Mouse (Mus musculus) thymus, adult 2 months (tissue): ENCODE results near the gene Ppid. TPM values are rescaled to one million over a fixed set of nuclear protein-coding genes. Genes with fewer than 3 reads are reported as not detected.

ENCODE experiments used
- DNase-seq: peaks from one replicate; pipeline ENCODE4 v3.0.0; 2021
- H3K27ac ChIP-seq: fragments of 200-500 bp; 2 replicates; pipeline ENCODE4 v1.5.1; 2012; ENCODE audit warnings: low read length, control low read depth; ENCODE audit not compliant: control insufficient read depth, insufficient read depth
- H3K27me3 ChIP-seq: fragments of 200-500 bp; 2 replicates; pipeline ENCODE4 v1.6.1; 2012; ENCODE audit warnings: mild to moderate bottlenecking, low read length, moderate library complexity, mixed read lengths; ENCODE audit not compliant: control insufficient read depth, insufficient read depth
- H3K36me3 ChIP-seq: fragments of 200-500 bp; 2 replicates; pipeline ENCODE4 v1.6.1; 2012; ENCODE audit warnings: mild to moderate bottlenecking, low read length, moderate library complexity; ENCODE audit not compliant: control insufficient read depth, insufficient read depth
- H3K4me1 ChIP-seq: fragments of 200-500 bp; replicated peaks from 2 replicates; pipeline ENCODE4 v1.6.1; 2012; ENCODE audit warnings: low read length; ENCODE audit not compliant: control insufficient read depth, insufficient read depth
- H3K4me3 ChIP-seq: fragments of 200-500 bp; 2 replicates; pipeline ENCODE4 v1.5.1; 2012; ENCODE audit warnings: mild to moderate bottlenecking, low read length, control low read depth, moderate library complexity; ENCODE audit not compliant: control insufficient read depth, insufficient read depth
- CTCF ChIP-seq: fragments of 200-500 bp; IDR thresholded peaks from 2 replicates; pipeline ENCODE4 v1.5.1; 2012; ENCODE audit warnings: mild to moderate bottlenecking, control low read depth, low read length, moderate library complexity, borderline replicate concordance; ENCODE audit not compliant: control insufficient read depth, poor library complexity, insufficient read depth; ENCODE audit errors: extremely low read depth
- POLR2A ChIP-seq: fragments of 200-500 bp; IDR thresholded peaks from 2 replicates; pipeline ENCODE4 v1.6.1; 2012; ENCODE audit warnings: mild to moderate bottlenecking, low read length, control low read depth, moderate library complexity; ENCODE audit not compliant: control insufficient read depth, poor library complexity, insufficient read depth; ENCODE audit errors: extremely low read depth
- WGBS: fragments of 180-500 bp; shearing (Covaris S2); methylation state at CpG from one replicate; pipeline ENCODE4 v1.1.7; 2018; 5-methylcytosine and 5-hydroxymethylcytosine counted together
- polyA plus RNA-seq: library from polyadenylated mRNA; depleted of rRNA; stranded (reverse); fragments of >200 nt; gene quantifications from 2 replicates; pipeline ENCODE4 v1.2.3, GENCODE M21; 2012; rRNA removed

Ppid gene
- polyA plus RNA-seq: 14.5 and 15.6 TPM in 2 replicates

DNA sequence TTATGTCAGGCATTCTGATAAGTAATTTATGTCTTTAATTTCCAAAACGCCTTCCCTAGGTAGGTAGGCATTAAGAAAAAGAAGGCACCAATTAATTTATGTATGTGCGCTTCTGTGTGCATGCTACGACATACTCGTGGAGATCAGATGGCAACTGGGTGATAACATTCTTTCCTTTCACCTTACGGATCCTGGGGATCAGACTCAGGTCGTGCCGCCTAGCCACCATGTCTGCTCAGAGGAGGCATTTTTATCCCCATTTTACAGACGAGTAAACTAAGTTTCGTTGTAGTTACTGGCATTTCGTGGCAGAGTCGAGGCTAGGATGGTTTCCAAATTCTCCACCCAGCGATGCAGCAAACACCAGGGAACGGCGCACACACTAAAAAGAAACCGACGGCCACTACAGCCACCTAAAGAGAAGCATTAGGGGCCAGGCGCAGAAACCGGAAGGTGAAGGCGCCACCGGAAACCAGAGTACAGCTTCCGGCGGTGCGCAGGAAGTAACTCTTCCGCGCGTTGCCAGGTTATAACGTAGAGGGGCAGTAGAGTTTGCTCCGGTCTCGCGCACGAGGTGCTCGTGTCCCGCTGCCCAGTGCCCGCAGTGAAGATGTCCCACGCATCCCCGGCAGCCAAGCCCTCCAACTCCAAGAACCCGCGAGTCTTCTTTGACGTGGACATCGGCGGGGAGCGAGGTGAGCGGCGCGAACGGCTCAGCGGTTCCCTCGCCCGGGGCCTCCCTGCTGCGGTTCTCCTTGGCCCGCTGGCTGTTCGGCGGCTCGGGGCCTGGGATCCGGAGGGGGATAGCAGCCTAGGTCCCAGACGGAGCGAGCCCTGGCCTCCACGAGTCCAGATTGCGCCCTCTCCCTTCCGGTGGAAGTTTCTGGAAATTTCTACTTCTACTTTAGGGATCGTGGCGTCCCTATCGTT, at the start of gene Ppid:
Gene Ppid, plus strand, starts transcription at position 480 of the 930 bp plus-strand sequence.
- H3K4me3 ChIP-seq: peak within 1 kb of the TSS; percentile 98
- no peaks in the 10 kb centered on the region for H3K4me1 ChIP-seq
- TF ChIP-seq POLR2A: peak; percentile 76
- TF ChIP-seq CTCF: 0 out of 2 replicates have a peak, but pooled peaks have one; percentile 36
- H3K36me3 ChIP-seq: peaks cover 21% of the 10 kb centered on the region
- WGBS: 3% methylated on average over 63 of the region's 63 CpGs
- H3K27ac ChIP-seq: 0 out of 2 replicates have a peak within 1 kb of the TSS, but pooled peaks have one; percentile 17
- DNase-seq: peak; percentile 74
- H3K27me3 ChIP-seq: no peaks in the 10 kb centered on the region

- no peak for DNase-seq
- Histone ChIP-seq H3K27me3 (no peaks in the 10 kb centered on the region), H3K36me3 (no peaks in the 10 kb centered on the region), H3K4me3 (no peak overlapping the region), H3K4me1 (no peaks in the 10 kb centered on the region), H3K27ac (no peak overlapping the region)
- TF ChIP-seq POLR2A (no peak), CTCF (no peak)
- WGBS: 25% methylated on average over 6 of the region's 6 CpGs
Observed at GRCm38 (mm10) chr3:79542585-79542984, 48.6 kb upstream of the Ppid start.

GRCm38 (mm10) chr3:79548681-79549437, 42.3 kb upstream of the Ppid start:
- no peaks in the 10 kb centered on the region for H3K36me3 ChIP-seq
- TF ChIP-seq POLR2A (no peak), CTCF (no peak)
- no peak overlapping the region for H3K4me3 ChIP-seq
- no peaks in the 10 kb centered on the region for H3K27me3 ChIP-seq
- no peaks in the 10 kb centered on the region for H3K4me1 ChIP-seq
- no peak overlapping the region for H3K27ac ChIP-seq
- WGBS: 70% methylated on average over 17 of the region's 17 CpGs
- DNase-seq: no peak

GRCm38 (mm10) chr3:79549751-79550393, 41.3 kb upstream of the Ppid start:
- Histone ChIP-seq H3K36me3 (no peaks in the 10 kb centered on the region), H3K27me3 (no peaks in the 10 kb centered on the region), H3K27ac (no peak overlapping the region), H3K4me3 (no peak overlapping the region), H3K4me1 (no peaks in the 10 kb centered on the region)
- 96% methylated on average over 8 of the region's 8 CpGs for WGBS
- DNase-seq: no peak
- no peak for TF ChIP-seq CTCF
- no peak for TF ChIP-seq POLR2A

DNA sequence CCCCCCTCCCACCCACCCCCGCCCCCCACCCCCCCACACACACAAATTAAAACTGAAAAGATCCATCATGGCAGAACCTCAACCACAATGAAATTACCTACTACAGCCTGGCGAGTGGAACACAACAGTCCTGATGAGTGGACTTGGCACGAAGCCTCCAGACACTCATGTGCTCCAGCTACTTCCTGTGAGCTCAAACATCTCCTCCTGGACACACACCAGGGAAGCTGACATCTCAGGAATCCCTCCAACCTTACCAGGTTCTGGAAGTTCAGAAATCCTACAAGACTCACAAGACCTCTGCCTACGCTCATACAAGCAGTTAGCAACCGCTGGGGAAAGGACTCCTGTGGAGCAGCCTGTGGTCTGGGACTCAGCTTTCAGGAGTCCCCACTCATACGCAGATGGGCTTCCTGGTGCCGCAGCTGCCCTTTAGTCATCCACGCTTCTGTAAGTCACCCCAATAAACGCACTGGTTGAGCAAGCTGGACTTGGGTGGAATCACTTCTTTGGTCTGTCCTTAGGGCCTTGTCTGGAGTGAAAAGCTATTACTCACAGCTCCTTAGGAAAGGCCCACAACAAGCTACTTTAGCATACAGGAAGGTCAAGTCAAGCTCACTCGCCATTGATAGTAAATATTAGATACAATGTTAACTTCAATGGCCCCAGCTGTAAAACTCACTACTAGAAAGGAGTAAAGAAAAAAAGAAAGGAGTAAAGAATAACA, 39.2 kb upstream of the Ppid start:
- no peak overlapping the region for H3K4me3 ChIP-seq
- DNase-seq: no peak
- H3K4me1 ChIP-seq: no peaks in the 10 kb centered on the region
- H3K36me3 ChIP-seq: no peaks in the 10 kb centered on the region
- TF ChIP-seq CTCF (no peak), POLR2A (no peak)
- no peaks in the 10 kb centered on the region for H3K27me3 ChIP-seq
- 94% methylated on average over 10 of the region's 10 CpGs for WGBS
- H3K27ac ChIP-seq: no peak overlapping the region
